Mouse (Mus musculus) stomach, postnatal 0 days (tissue): ENCODE results near the gene Slit1. TPM values are rescaled to one million over a fixed set of nuclear protein-coding genes. Genes with fewer than 3 reads are reported as not detected.

Experiments
- ATAC-seq: fragments of 200-750 bp; cut with Nextera tagmentation; 2 replicates; pipeline ENCODE4 v1.8.0; 2017; ENCODE audit not compliant: low FRiP score, low TSS enrichment
- DNase-seq: peaks from one replicate; pipeline ENCODE4 v3.0.0-alpha.2; 2016; ENCODE audit warnings: low spot score
- H3K27ac ChIP-seq: fragments of 300-500 bp; sonication (generic); replicated peaks from 2 replicates; pipeline ENCODE4 v1.5.1; 2014; ENCODE audit warnings: mild to moderate bottlenecking, control low read depth
- H3K27me3 ChIP-seq: fragments of 300-500 bp; sonication (generic); 2 replicates; pipeline ENCODE4 v1.6.1; 2014; ENCODE audit warnings: low read length; ENCODE audit not compliant: control insufficient read depth, insufficient read depth
- H3K36me3 ChIP-seq: fragments of 300-500 bp; sonication (generic); 2 replicates; pipeline ENCODE4 v1.6.1; 2014; ENCODE audit warnings: low read length, mixed read lengths; ENCODE audit not compliant: control insufficient read depth, insufficient read depth
- H3K4me1 ChIP-seq: fragments of 300-500 bp; sonication (generic); replicated peaks from 2 replicates; pipeline ENCODE4 v1.6.1; 2014; ENCODE audit warnings: antibody characterized with exemption; ENCODE audit not compliant: control insufficient read depth, insufficient read depth
- H3K4me2 ChIP-seq: fragments of 300-500 bp; sonication (generic); replicated peaks from 2 replicates; pipeline ENCODE4 v1.6.1; 2014; ENCODE audit warnings: low read depth, mild to moderate bottlenecking, control low read depth, moderate library complexity
- H3K4me3 ChIP-seq: fragments of 300-500 bp; sonication (generic); 2 replicates; pipeline ENCODE4 v1.5.1; 2014; ENCODE audit warnings: low read depth, low read length, control low read depth
- H3K9ac ChIP-seq: fragments of 300-500 bp; sonication (generic); 2 replicates; pipeline ENCODE4 v1.6.1; 2014; ENCODE audit warnings: mild to moderate bottlenecking, low read length, control low read depth, mixed read lengths
- H3K9me3 ChIP-seq: fragments of 300-500 bp; sonication (generic); 2 replicates; pipeline ENCODE4 v1.6.1; 2016; ENCODE audit warnings: low read length; ENCODE audit not compliant: control insufficient read depth
- CTCF ChIP-seq: IDR thresholded peaks from 2 replicates; pipeline ENCODE4 v1.5.1; 2016; ENCODE audit warnings: antibody characterized with exemption, low read depth, mild to moderate bottlenecking, moderate library complexity
- EP300 ChIP-seq: optimal IDR thresholded peaks from 2 replicates; pipeline ENCODE3; 2016; ENCODE audit warnings: antibody characterized with exemption
- WGBS: fragments of 180-500 bp; shearing (Covaris S2); extraction: QIAGEN DNeasy Blood & Tissue Kit; methylation state at CpG from one replicate; pipeline ENCODE4 v1.1.7; 2014; 5-methylcytosine and 5-hydroxymethylcytosine counted together
- polyA plus RNA-seq: library from polyadenylated mRNA; unstranded; fragments of >200 nt; fragmentation: Nextera tagmentation; extraction: Ambion mirVana; gene quantifications from 2 replicates; pipeline ENCODE4 v1.2.1, GENCODE M21; 2015

The Slit1 gene
- polyA plus RNA-seq, 1 experiment from 2014 or later: 0.28 TPM

- Histone ChIP-seq H3K9ac (no peak overlapping the region), H3K4me2 (no peak overlapping the region), H3K36me3 (no peaks in the 10 kb centered on the region), H3K9me3 (no peaks in the 10 kb centered on the region), H3K27me3 (peaks cover 7% of the 10 kb centered on the region; the same call in 1 of the 2 replicates), H3K4me1 (no peaks in the 10 kb centered on the region), H3K27ac (no peak overlapping the region), H3K4me3 (no peak overlapping the region)
- ATAC-seq: no peak
- 4% methylated on average over 17 of the region's 18 CpGs for WGBS
- DNase-seq: no peak
- TF ChIP-seq EP300 (no peak), CTCF (no peak)
These were observed 5.6 kb downstream of the Slit1 start for GRCm38 (mm10) chr19:41737657-41738428.

GRCm38 (mm10) chr19:41734685-41735084 is 8.8 kb downstream of the Slit1 start:
- no peak overlapping the region for H3K4me3 ChIP-seq
- no peak overlapping the region for H3K4me2 ChIP-seq
- no peaks in the 10 kb centered on the region for H3K9me3 ChIP-seq
- WGBS: 13% methylated on average over 10 of the region's 10 CpGs
- H3K27ac ChIP-seq: no peak overlapping the region
- H3K4me1 ChIP-seq: no peaks in the 10 kb centered on the region
- H3K9ac ChIP-seq: no peak overlapping the region
- H3K27me3 ChIP-seq: no peaks in the 10 kb centered on the region
- ATAC-seq (peak; percentile 15; the same call in 1 of the 2 replicates), DNase-seq (no peak)
- no peak for TF ChIP-seq CTCF
- no peak for TF ChIP-seq EP300
- H3K36me3 ChIP-seq: no peaks in the 10 kb centered on the region

- DNase-seq: no peak
- Histone ChIP-seq H3K9me3 (no peaks in the 10 kb centered on the region), H3K36me3 (no peaks in the 10 kb centered on the region), H3K27me3 (no peaks in the 10 kb centered on the region), H3K4me2 (no peak overlapping the region), H3K4me1 (no peaks in the 10 kb centered on the region), H3K4me3 (no peak overlapping the region), H3K27ac (no peak overlapping the region), H3K9ac (no peak overlapping the region)
- WGBS: 40% methylated on average over 2 of the region's 2 CpGs
- no peak for TF ChIP-seq EP300
- no peak for TF ChIP-seq CTCF
- ATAC-seq: no peak
These were observed 18.0 kb downstream of the Slit1 start for GRCm38 (mm10) chr19:41725491-41725890.

DNA sequence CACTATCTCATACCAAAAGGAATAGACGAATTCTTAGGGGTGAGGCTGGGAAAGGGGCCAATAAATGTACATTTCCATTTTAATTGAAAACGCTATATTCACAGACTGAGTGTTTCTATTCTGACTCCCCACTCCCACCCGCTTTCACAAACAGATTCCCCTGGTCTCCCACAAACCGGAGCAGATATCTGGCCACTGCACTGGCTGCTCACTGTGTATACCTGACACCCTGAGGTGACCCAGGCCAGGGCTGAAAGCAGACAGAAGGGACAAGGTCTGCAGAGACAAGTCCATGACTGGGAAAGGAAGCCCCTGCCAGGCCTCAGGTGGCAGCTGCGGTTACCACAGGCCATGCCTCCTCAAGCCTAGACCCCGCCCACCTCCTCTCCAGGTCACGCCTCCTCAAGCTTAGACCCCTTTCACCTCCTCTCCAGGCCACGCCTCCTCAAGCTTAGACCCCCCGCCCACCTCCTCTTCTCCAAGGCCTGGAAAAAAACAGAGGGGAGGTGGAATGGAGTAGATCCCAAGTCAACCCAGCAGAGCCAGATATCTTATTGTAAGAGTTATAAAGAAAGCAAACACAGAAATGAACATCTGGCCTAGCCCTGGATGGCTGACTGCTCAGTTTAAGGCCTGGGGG is 18.5 kb downstream of the Slit1 start:
- DNase-seq: no peak
- no peaks in the 10 kb centered on the region for H3K36me3 ChIP-seq
- H3K9ac ChIP-seq: no peak overlapping the region
- WGBS: 38% methylated on average over 9 of the region's 9 CpGs
- TF ChIP-seq CTCF (no peak), EP300 (no peak)
- ATAC-seq: no peak
- no peaks in the 10 kb centered on the region for H3K4me1 ChIP-seq
- H3K9me3 ChIP-seq: no peaks in the 10 kb centered on the region
- no peak overlapping the region for H3K4me2 ChIP-seq
- no peak overlapping the region for H3K27ac ChIP-seq
- H3K4me3 ChIP-seq: no peak overlapping the region
- H3K27me3 ChIP-seq: no peaks in the 10 kb centered on the region

DNA sequence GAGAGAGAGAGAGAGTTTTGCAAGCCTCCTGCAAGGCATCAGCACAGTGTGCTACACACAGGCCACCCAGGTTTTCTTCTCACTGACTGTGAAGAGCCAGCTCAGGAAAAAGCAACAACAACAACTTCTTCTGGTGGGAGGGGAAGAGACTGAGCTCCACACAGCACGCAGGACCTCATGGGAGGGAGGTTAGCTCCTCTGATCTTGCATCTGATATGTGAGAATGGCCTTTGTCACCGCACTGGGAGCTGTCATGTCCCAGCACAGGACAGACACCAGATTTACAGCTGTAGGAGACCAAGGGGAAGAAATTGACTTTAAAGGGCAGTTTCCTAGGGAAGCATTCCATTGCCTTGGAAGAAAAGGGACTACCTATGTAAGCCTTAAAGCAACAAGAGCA is 20.1 kb downstream of the Slit1 start:
- H3K9ac ChIP-seq: no peak overlapping the region
- no peaks in the 10 kb centered on the region for H3K27me3 ChIP-seq
- H3K36me3 ChIP-seq: no peaks in the 10 kb centered on the region
- no peak for DNase-seq
- no peaks in the 10 kb centered on the region for H3K4me1 ChIP-seq
- H3K9me3 ChIP-seq: no peaks in the 10 kb centered on the region
- TF ChIP-seq EP300: no peak
- TF ChIP-seq CTCF: no peak
- no peak overlapping the region for H3K4me2 ChIP-seq
- no peak overlapping the region for H3K27ac ChIP-seq
- H3K4me3 ChIP-seq: no peak overlapping the region
- ATAC-seq: no peak
- 51% methylated on average over 2 of the region's 2 CpGs for WGBS

GRCm38 (mm10) chr19:41719436-41719835 is 24.0 kb downstream of the Slit1 start:
- ATAC-seq: no peak
- H3K9ac ChIP-seq: no peak overlapping the region
- TF ChIP-seq EP300 (no peak), CTCF (no peak)
- no peak for DNase-seq
- no peaks in the 10 kb centered on the region for H3K4me1 ChIP-seq
- H3K9me3 ChIP-seq: no peaks in the 10 kb centered on the region
- 67% methylated on average over 8 of the region's 8 CpGs for WGBS
- H3K4me3 ChIP-seq: no peak overlapping the region
- no peaks in the 10 kb centered on the region for H3K36me3 ChIP-seq
- no peak overlapping the region for H3K27ac ChIP-seq
- H3K27me3 ChIP-seq: no peaks in the 10 kb centered on the region
- no peak overlapping the region for H3K4me2 ChIP-seq
